Mouse (Mus musculus) WW6 (cell line): ENCODE results near the gene Tmem121b.

Source experiments
- DNase-seq: peaks from one replicate; pipeline ENCODE4 v3.0.0-alpha.2; 2013; ENCODE audit warnings: low read depth, low spot score

Gene Tmem121b

GRCm38 (mm10) chr6:120465393-120465792, 28.2 kb downstream of the Tmem121b start:
- no peak for DNase-seq

- DNase-seq = no peak
Measured at GRCm38 (mm10) chr6:120464406-120464939, 29.1 kb downstream of the Tmem121b start.

DNA sequence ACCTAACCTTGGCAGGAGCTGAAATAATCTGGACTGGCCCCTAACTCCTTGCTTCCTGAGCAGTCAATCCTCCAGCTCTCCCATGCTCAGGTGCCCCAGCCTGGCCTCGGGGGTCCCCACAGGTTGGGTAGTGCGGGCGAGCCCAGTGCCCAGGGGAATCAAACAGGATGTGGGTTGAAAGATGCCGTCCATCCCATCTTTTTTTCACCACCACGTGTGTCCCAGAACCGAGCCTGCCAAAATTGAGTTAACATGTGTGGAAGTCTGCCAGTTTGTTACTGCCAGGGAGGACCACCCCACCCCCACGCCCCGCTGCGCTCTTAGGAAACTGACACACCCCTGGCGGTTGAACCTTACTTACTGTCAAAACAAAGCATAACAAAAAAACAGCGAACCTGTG, 29.7 kb downstream of the Tmem121b start:
- no peak for DNase-seq

- DNase-seq = peak; percentile 61
Measured at GRCm38 (mm10) chr6:120463086-120463871, 30.3 kb downstream of the Tmem121b start, which contains the start of gene Il17ra. TSS of gene Il17ra (plus strand) at chr6:120463247.

DNA sequence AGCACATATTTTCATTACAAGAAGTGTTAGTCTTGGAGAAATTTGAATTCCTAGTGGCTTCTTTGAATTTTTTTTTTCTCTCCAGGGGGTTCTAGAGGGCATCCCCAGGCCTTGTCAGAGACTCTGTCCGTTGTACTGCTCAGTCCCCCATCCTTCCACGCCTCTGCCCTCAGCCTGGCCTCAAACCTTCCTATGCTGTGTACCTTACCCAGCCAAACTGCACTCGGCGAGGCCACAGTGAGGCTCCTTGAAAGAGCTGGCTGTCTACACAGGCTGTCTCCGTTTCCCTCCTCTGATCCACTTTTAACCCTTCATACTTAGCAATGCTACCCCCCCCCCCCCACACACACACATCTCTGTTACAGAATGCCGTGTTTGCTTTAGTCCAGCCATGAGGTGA, 31.4 kb downstream of the Tmem121b start:
- DNase-seq = no peak

DNA sequence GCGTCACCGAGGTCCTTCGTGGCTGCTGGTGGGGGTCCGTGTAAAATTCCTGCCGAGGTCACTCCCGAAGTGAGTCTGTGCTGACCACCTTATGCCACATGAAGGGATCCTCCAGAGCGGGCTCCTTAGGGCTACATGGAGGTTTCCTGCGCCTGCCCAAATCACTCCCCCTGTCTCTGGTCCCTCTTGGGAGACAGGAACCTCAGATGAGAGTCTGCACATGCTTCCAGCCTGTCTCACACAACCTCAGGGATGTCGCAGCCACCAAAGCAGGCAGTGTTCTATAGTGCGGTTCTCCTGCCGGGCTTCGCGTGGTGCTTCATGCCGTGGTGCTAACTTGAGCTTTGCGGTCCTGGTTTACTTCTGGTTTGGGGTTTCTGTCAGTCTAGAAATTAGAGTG, 32.4 kb downstream of the Tmem121b start:
- DNase-seq = no peak

DNA sequence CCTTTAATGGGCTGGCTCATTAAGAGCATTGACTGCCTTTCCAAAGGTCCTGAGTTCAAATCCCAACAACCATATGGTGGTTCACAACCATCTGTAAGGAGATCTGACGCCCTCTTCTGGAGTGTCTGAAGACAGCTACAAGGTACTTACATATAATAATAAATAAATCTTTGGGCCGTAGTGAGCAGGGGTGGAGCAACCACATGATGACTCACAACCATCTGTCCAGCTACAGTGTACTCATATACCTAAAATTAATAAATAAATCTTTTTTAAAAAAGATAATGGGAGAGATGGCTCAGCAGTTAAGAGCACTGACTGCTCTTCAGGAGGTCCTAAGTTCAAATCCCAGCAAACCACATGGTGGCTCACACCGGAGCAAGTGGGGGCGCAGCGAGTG, 35.9 kb downstream of the Tmem121b start:
- no peak for DNase-seq

- peak; percentile 45 for DNase-seq
Measured at GRCm38 (mm10) chr6:120457074-120457473, 36.5 kb downstream of the Tmem121b start.

GRCm38 (mm10) chr6:120454627-120455077, 39.0 kb downstream of the Tmem121b start:
- no peak for DNase-seq

GRCm38 (mm10) chr6:120453556-120453955, 40.1 kb downstream of the Tmem121b start:
- DNase-seq = no peak

DNA sequence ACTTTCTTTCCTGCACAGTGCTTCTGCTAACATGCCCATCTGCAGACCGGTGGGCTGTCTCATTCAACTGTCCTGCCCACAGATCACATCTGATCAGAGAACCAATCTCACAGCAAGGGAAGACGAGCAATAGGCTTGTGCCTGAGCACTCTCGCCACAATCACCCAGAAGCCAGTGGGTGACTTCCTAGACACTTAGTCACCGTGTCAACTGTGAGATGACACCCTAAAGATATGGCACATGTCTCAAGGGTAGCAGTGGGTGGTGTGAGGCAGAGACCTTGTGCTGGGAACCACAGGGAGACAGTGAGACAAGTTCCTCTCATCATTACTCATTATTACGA, 40.5 kb downstream of the Tmem121b start:
- no peak for DNase-seq

- DNase-seq = no peak
Measured at GRCm38 (mm10) chr6:120452384-120453102, 41.1 kb downstream of the Tmem121b start.

DNA sequence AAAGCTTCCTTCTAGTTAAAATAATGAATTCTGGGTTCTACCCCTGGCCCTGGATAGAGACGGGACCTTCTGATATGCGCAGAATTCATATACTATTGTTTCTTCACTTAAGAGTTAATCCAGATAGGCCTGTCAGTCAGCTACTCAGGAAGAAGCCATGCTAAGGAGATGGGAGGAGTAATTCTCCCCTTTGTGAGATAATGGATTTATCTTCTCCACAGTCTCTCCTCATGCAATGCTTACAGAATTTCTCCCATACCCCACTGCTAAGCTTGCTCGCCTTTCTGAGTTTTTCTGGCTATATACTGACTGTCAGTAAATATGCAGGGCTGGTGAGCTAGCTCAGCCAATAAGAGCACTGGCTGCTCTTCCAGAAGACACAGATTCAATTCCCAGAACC, 43.4 kb downstream of the Tmem121b start:
- DNase-seq = no peak

GRCm38 (mm10) chr6:120443363-120444355, 49.9 kb downstream of the Tmem121b start:
- DNase-seq = no peak

DNA sequence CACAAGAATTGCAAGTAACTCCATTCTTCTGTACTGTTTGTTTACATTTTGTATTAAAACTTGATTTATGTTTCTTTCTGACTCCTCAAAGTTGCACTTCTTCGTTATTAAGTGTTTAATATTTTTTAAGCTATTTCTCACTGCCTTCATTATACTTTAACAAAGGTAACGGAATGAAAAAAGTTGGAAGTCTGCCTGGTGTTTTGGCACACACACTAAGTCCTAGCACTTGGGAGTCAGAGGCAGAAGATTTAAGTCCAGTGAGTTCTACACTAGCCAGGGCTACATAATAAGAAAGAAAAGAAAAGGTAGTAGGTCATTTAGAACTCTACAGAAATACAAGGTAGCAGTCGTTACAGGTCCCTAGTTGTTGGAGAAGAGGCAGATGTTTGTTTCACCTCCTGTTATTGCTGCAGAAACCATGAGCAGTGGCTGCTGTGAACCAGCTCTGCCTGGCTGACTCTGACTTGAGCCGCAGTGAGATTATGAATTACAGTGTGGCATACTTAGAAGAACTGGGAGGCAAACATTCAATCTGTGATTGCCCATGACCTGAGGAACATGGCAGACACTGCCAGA, 51.3 kb downstream of the Tmem121b start:
- DNase-seq = no peak
